Mouse (Mus musculus): ENCODE data around the gene Ncoa3.

Ncoa3 gene

DNA sequence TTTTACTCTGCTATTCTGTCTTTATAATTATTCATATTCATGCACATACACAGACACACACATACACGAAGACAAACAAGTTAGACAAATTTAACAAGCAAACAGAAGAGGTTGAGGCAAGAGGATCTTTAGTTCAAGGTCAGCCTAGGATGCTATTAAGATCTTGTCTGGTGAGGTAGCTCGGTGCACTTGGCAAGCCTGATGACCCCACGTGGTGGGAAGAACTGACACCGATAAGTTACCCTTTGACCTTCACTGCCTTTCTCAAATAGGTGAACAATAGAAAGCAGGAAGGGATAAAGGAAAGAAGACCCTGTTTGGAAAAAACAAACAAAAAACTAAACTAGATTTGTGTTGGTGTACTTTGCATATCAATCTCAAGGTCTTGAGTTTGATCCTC is 10.0 kb downstream of the Ncoa3 start:
- no peak for DNase-seq (ENCODE audit: low spot score)

DNA sequence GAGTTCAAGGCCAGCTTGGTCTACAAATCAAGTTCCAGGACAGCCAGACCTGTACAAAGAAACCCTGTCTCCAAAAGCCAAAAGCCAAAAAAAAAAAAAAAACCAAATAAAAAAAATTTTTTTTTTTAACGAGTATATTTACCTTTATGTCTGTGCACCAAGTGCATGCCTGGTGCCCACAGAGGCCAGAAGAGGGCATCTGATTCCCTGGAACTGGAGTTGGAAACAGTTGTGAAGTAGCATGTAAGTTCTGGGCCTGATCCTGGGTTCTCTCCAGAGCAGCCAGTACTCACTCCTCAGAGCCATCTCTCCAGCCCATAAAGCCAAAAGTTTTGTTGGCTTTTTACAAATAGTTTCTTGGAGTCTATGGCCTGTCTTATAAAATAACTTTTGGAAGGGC is 10.6 kb downstream of the Ncoa3 start:
- DNase-seq (ENCODE audit: low spot score): no peak

DNA sequence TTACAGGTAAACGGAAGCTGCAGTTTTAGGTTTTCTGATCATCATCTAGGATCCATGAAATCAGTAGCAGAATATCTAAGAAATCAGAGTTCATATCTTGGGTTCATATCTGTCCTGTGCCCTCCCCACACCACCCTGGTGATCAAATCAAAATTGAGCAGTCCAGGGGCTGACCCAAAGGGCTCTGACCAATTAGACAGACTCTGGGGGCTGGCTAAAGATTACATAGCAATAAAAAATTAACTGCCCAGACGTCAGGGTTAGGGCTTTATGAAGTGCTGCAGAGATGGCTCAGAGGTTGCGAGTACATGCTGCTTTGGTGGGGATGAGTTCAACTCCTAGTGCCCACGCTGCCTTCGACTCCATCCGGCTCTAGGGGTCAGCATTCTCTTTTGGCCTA is 14.6 kb downstream of the Ncoa3 start:
- no peak for DNase-seq (ENCODE audit: low spot score)

DNA sequence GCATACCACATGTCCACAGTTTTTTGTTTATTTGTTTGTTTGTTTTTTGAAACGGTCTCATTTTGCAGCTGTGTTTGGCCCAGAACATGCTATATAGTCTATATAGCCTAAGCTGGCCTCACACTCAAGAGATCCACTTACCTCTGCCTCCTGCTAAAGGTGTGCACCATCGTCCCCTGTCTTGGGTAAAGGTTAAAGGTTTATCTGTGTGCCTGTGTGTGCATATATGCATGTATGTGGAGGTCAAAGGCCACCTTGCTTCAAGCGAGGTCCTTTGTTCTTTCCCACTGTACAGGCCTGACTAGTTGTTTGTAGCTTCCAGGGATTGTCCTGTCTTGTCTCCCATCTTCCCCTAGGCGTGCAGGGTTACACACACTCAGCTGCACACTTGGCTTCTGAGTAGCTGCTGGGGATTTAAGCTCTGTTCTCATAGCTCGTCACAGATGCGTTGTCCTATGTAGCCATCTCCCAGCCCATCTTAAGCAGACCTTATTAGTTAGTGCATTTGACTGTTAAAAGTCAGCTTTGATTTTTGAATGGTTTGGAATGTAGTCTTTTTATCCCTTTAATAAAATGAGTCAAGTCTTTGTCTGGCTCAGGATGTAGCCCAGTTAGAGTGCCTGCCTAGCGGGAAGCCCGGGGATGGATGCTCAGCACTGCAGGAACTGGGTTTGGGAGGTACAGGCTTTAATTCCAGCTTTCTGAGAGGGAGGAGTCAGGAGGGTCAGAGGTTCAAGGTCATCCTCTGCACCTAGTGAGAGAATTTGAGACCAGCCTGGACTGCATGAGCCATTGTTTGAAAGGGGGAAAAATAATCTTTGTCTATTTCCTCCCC is 16.3 kb downstream of the Ncoa3 start:
- no peak for DNase-seq (ENCODE audit: low spot score)

DNA sequence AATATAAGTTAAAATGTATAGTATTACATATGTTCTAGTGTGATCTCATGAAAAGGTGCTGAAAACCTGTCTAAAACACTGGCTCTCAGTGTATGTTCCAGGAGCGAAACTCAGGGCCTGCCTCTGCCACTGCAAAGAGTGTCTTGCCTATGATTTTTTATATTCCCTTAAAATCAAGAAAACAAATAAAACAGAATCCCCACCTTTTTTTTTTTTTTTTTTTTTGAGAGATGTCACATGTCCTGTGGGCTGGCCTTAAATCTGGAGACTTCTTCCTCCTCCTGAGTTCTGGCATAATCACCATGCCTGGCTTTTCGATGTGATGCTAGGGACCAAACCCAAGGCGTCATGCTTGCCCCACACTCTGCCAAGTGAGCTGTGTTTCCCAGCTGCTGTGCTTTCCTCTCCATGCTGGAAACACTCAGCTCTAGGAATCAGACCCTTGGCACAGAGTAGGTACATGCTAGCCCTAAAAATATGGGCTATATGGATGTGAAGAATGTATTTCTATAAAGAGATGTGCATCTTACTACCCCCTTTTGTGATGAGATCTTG is 17.0 kb downstream of the Ncoa3 start:
- DNase-seq (ENCODE audit: low spot score): no peak

DNA sequence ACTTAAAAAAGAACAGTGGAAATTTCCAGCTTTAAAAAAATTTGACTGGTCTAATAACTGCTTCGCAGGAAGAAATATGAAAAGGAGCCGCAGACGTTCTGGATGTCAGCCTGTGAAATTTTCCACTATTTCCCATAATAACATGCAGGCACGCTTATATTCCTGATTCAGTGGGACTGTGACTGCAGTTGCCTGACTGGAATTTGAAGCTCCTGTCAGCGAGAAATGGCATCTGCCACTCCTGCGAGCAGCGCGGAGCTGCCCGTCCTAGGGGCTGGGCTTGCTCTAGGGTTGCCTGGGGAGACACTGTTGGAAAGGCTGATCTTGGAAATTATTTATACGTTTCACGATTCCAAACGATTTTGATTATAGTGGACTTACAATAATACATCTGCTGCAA is 17.9 kb downstream of the Ncoa3 start:
- no peak for DNase-seq (ENCODE audit: low spot score)

DNA sequence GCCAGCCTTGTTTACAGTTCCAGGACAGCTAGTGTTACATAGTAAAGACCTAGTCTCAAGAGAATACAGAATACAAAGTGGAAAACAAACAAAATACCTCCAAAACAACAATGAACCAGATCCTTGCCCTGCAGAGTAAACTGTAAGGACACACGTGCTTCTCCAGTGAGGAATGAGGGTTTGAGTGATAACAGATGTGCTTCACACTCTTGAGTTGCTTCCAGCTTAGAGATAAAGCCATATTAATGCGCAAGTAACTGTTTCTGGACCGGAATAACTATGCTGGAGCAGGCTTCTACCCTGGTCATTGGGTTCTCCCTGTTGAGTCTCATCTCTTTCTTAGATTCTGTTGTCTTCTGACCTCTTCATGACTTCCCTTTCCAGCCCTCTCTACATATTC is 19.0 kb downstream of the Ncoa3 start:
- DNase-seq (ENCODE audit: low spot score): no peak

DNA sequence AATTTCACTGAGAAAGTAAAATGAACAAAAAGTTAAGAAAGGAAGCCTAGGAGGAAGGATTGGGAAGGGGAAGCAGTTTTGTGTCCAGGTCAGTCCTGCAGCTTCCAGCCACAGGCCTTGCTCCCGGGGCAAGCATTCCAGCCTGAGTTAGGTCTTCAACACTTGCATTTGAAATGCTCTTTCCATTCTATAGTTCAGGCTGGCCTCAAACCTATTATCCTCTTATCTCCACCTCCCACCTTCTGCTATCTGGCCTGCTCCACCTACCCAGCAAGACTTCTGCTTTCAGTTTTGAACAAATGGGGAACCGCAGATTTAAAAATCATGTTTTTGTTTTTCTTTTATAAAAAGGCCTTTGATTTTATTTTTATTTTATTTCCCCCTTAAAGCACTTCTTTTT is 19.7 kb downstream of the Ncoa3 start:
- DNase-seq (ENCODE audit: low spot score): no peak

DNA sequence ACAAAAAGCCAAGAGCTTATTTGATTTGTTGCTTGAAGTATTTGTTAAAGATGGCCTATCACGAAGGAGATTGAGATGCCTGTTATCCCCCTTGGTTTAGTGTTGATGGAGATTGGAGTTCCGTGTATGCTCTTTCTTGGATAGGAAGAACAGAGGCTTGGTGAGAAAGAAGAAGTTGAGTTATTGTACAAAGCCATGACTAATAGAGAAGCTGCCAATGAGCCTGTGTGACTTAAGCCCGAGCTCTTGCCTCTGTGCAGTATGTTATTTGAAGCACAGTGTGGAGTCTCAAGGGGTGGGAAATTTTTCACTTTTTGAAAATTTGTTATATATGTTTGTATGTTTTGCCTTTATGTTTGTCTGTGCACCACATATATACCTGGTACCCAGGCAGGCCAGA is 26.3 kb downstream of the Ncoa3 start:
- DNase-seq (ENCODE audit: low spot score): no peak

DNA sequence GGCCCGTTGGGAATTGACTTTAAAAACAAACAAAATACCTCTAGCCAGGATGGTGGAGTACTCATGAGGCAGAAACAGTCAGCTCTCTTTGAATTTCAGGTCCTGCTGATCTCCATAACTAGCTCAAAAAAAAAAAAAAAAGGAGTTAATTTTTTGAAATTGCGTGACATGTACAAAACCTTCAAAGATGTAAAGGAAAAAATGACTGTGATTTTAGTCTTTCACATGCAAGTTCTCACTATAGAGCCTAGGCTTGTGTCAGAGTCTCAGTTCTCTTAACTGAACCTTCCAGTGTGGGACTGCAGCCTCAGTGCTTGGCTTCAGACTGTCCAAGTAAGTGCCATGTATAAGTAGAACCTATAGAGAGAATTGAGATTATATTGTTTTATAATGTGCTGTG is 27.6 kb downstream of the Ncoa3 start:
- DNase-seq (ENCODE audit: low spot score): no peak

DNA sequence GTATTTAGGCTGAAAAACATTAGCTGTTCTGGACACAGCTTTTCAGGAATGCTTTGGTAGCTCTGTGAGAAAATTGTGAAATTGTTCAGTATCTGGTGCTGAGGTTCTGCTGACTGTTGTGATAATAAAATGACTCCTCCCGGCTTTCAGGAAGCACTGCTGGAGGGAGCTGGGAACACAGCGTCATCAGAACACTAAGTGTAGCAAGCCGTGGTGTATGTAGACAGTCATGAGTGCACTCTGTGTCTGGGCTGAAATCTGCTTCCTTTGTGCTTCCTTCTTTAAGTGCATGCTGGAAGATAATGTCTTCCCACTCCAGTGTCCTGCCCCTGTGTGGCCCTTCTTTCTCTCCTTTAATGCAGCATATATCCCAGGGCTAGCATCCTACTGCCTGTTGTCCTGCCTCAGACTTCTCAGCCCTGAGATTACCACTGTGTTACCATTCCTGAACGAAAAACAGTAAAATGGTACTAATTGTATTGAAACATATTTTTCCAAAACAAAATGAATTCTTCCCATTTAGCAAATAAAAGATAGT is 28.7 kb downstream of the Ncoa3 start:
- no peak for DNase-seq (ENCODE audit: low spot score)

DNA sequence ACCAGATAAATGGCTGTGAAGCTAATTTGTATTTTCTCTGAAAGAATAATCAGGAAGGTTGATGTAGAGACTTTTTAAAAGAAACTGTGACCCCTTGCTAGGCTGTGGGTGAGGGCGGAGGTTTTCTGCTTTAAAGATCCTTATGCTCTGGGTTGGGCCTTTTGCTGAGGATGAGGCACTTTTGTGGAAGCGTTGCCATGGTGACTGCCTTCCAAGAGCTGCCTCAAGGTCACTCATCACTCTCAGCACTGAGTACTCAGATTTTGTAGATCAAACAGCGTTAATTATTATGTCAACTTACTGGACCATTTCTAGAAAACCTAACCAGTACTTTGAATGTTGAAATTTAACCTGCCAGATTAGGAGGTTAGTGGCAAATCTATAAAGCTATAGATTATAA is 29.2 kb downstream of the Ncoa3 start:
- no peak for DNase-seq (ENCODE audit: low spot score)

DNA sequence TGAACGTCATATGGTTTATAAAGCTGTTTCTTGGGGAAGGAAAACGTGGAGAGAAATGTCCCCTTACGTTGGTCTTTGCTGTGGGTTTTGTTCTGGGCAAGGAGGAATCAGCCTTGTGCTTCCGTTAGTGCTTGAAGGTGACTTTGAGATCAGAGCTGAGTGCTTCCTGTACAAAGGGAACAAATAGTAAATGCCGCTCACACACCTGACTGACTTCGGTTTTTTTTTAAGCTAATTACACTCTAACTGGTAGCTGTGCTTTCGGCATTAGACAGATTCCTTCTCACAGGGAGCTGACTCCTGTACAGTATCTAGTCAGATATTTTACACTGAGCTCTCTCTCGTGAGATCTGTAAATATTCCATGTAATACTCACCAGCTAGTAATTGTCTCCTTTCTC is 29.9 kb downstream of the Ncoa3 start:
- DNase-seq (ENCODE audit: low spot score): no peak

DNA sequence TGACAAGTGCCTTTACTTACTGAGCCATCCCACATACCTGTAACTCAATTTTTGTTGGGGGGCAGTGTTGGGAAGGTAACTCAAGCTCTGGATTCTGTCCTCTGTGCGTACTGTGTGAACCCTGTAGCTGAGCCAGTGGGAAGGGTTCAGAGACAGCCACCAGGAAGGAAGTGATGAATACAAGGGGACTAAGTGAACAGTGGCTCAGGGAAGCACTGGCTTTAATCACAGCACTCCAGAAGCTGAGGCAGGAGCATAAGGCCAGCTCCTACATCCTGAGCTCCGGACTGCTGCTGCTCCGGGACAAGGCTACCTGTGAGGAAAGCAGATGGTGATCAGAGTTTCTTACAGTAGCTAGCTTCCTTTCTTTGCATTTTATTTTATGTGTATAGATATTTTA is 31.6 kb downstream of the Ncoa3 start:
- no peak for DNase-seq (ENCODE audit: low spot score)

DNA sequence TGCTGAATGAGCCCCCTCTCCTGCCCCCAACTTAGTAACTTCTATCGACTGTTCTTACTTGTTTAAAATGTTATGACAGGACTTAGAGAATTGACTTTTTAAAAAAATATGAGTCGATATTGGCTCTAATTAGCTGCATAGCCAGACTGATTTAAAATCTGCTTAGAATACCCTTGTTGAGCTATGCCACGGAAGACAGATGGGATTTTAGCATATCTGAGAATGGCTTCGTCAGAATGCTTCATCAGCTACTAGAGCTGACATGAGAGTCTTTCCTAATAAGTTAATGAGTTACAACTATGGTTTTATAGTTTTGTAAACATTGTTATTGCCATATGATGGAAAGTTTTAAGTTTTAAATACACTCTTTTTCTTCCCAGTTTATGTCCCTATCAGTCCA is 32.2 kb downstream of the Ncoa3 start:
- DNase-seq (ENCODE audit: low spot score): no peak

DNA sequence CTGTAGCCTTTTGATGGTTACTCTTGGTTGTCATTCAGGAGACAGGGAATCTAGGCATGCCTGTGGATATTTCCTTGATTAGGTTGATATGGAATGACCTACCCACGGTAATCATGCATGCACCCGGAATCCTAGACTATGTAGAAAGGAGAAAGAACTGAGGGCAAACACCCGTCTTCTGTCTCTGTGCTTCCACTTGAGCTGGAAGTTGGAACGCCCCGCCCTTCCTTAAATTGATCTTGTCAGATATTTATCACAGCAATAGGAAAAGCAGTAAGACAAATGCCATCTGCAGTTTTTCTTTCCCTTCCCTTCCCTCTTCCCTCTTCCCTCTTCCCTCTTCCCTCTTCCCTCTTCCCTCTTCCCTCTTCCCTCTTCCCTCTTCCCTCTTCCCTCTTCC is 33.5 kb downstream of the Ncoa3 start:
- no peak for DNase-seq (ENCODE audit: low spot score)

DNA sequence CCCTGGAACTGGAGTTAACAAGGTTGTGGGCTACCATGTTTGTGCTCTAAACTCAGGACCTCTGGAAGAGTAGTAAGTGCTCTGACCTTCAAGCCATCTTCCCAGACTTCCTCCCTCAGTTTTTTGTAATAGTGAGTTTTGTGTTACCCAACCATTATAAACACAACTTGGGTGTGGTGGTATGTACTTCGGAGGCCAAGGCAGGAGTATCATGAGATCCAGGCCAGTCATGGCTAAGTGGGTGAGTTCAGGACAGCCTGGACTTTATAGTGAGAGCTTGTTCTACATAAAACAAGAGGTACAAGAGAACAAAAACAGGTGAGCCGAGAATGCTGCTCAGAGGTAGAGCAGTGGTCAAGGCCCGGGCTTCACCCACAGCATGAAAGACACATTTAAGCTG is 35.4 kb downstream of the Ncoa3 start:
- no peak for DNase-seq (ENCODE audit: low spot score)

DNA sequence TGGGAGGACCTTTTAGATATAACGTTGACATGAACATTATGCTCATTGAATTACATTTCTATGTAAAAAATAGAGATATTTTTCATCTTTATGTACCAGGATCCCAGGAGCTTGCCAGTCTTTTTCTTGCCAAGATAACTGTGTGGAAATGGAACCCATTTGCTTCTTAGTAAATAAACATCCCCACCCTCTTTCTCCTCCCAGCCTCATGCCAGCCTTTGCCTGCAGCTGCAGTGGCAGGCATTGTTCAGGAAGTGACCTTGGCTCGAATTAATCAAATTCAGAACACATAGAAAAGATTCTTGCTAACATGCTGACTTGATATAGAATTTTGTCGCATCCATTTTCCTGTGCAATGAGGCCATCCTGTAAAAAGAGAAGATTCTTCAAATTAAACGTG is 36.8 kb downstream of the Ncoa3 start:
- no peak for DNase-seq (ENCODE audit: low spot score)

DNA sequence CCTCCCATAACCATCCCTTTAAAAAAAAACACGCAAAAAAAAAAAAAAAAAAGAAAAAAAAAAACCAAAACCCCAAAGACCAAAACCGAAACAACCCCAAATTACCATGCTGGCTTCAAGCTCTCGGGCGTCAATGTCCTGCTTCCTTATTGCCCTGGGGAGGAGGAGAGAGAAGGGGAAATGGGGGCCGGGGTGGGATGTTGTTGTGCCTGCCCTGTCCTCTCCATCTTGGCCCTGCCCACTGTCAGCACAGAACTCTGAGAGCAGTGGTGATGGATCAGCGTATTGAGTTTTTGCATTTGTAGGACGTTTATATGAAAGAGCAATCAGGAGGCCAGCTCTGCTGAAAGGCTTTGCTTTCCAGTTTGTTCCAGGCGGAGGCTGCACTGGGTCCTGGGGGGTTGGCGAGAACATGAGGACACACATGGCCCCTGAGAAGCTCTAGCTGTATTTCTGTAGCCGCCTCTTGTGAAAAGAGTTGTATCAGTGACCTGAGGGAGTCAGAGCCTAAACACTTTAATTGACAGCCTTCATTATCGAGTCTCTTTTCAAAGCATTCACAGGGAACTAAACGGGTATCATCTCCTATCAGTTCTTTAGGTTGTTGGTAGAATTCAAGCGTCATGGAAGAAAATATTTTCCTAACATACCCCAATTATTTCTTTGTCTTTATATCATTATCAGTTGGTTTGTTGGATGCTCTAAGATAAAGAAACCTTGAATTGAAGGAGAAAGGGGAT is 38.0 kb downstream of the Ncoa3 start:
- no peak for DNase-seq (ENCODE audit: low spot score)

DNA sequence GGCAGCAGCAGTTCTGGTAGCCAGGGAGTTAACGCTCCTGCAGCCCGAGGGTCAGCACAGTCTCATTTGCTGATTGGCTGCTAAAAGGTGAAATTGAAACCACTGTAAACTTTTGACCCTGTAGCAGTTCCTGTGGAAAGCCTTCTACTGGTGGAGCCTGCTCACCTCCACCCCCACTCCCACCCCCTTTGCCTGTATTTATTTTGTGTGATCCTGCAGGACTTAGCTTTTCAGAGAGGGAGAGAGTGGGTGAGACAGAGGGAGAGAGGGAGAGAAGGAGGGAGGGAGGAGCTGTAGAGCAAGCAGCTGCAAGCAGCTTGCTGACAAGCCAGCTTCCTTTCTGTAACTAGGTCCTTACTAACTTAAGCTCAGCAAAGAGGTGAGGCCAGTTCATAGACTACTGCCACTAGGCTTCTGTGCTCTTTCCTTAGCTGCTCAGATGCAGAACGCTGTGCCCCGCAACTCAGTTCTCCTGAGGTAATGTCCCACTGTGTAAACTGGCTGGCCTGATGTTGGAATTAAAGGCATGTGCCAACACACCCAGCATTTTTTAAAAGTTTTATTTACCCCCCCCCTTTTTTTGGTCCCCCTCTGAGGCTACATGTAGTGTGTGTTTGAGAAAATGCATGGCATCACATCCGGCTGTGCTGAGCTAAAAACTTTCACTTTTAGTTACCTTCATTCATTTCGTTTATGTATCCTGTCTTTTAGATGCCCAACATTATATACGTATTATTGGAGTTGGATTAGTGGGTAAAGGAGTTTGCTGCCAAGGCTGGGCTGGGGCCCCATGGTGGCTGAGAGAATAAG is 38.9 kb downstream of the Ncoa3 start:
- peak; percentile 25 for DNase-seq (ENCODE audit: low spot score)

DNA sequence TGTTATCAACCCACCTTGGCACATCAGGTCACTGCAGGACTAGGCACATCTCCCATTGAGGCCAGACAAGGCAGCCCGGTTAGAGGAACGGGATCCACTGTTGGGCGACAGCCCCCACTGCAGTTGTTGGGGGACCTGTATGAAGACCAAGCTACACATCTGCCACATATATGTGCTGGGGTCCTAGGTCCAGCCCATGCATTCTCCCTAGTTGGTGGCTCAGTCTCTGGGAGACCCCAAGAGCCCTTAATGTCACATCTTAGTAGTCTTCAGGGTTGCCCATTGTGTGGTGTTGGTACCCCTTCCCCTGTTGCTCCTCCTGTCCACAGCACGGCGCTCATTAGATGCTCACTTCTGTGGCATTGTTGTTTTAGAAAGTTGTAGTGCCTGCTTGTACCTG is 40.2 kb downstream of the Ncoa3 start:
- no peak for DNase-seq (ENCODE audit: low spot score)

DNA sequence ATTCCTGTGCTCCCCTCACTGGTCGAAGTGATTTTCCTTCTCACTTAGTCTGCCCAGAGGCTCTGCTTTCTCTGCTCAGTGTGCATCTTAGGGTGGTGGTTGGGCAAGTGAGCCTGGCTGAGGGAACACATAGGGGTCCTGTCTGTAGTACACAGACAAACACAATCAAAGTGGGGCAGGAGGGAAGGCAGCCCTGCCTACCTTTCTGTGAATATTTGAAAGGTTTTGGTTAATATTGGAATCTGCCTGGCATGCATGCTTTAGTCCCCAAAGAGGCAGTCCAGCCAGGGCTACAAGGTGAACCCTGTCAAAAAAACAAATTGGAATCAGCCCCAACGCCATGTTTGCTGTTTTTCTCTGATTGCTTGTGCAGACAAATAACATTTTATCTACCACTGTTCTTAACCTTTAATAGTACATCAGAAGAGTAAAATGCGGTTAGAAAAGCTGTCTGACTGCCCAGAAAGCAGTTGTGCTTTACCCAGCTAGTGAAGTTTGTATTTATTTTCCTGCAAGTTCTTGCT is 42.6 kb downstream of the Ncoa3 start:
- DNase-seq (ENCODE audit: low spot score): no peak

All from urinary bladder, postnatal 25 days (tissue).